Mouse (Mus musculus) brain, embryonic 14.5 days (tissue): ENCODE results near the gene Clcn6. TPM values are rescaled to one million over a fixed set of nuclear protein-coding genes. Genes with fewer than 3 reads are reported as not detected.
A peak's percentile ranks its signal among the peaks of the same experiment; 100 is the strongest.

Source experiments
- DNase-seq: peaks from one replicate; pipeline ENCODE4 v3.0.0-alpha.2; 2011; ENCODE audit warnings: low read depth
- CTCF ChIP-seq: fragments of 200-500 bp; IDR thresholded peaks from 2 replicates; pipeline ENCODE4 v1.5.1; 2012; ENCODE audit warnings: inconsistent platforms, mild to moderate bottlenecking, moderate library complexity, borderline replicate concordance; ENCODE audit not compliant: insufficient read depth, insufficient read length; ENCODE audit errors: extremely low read depth
- POLR2A ChIP-seq: fragments of 200-500 bp; IDR thresholded peaks from 2 replicates; pipeline ENCODE4 v1.6.1; 2012; ENCODE audit warnings: mild to moderate bottlenecking, inconsistent platforms, borderline replicate concordance; ENCODE audit not compliant: poor library complexity, insufficient read depth, insufficient read length, severe bottlenecking; ENCODE audit errors: extremely low read depth
- polyA plus RNA-seq: library from polyadenylated mRNA; depleted of rRNA; stranded (reverse); fragments of >200 nt; gene quantifications from 2 replicates; pipeline ENCODE4 v1.2.3, GENCODE M21; 2012

Gene Clcn6
- polyA plus RNA-seq, 1 experiment: 64.1 TPM

DNA sequence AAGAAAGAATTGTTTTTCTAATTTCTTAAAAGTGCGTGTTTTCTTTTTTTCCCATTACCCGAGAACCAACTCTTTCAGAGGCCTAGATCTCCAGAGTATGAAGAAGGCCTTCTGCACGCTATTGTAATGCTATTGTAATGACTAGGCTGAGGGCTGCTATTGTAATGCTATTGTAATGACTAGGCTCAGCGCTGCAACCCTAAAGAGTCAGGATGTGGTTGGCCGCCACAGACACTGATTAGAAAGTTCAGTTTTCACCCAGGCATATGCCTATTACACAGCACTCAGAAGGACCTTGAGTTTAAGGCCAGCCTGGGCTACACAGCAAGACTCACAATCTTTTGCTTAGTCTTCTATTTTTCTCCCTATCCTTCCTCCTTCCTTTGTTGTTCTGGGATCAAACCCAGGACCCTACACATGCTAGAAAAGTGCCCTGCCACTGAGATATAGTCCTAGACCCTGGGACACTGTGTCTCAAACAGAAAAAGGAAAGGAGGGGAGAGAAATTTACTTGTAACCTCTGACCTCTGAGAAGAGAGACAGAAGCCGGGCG lies 4.7 kb downstream of the Clcn6 start:
- TF ChIP-seq CTCF: no peak
- TF ChIP-seq POLR2A: no peak
- no peak for DNase-seq

DNA sequence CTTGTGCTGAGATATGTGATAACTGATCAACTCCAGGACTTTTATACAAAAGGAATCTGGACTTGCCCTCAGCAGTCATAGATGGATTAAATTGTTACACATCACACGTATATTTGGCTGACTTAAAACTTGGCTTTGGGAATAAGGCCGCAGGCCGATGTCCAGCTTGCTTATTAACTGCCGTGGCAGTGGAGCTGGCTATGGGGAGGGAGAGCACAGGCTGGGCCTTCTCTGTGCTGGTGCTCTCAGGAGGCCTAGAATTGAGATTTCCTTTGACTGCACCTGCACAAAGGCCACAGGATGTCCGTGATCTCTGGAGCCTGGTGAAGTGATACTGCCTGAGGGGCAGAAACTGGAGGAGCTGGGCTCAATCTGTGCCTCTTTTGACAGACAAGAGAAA lies 8.1 kb downstream of the Clcn6 start:
- no peak for DNase-seq
- TF ChIP-seq CTCF: no peak
- no peak for TF ChIP-seq POLR2A

DNA sequence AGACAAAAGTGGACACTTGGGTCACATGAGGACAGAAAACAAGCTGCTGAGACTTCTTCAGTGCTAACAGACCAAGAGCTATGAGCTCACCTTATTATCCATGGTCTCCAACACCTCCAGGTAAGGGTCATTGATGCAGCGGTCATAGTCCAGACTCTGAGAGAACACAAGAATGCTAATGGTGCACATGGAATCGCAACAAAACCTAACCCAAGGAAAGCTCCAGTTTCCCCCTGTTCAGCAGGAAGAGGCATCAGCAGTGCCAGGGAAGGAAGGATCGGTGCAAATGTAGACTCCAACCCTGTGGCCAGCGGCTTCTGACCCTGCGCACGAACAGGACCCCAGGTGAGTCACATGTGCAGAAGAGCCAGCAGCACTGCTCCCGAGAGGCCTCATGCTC lies 9.3 kb downstream of the Clcn6 start:
- TF ChIP-seq POLR2A (no peak), CTCF (no peak)
- no peak for DNase-seq

DNA sequence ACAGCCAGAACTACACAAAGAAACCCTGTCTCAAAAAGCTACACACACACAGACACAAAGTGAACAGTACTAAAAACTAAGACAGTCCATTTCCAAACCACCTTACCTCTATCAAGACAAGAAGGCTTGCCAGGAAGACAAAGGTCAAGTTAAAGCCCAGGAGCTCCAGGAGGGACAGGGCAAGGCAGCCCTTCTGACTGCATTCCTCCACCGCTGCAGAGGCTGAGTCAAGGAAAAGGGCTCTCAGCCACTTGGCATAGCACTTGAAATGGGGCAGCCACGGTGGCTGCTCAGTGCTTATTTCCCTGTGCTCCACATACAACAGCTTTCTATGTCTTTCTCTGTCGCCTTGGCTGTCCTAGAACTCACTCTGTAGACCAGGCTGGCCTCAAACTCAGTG lies 14.6 kb downstream of the Clcn6 start:
- TF ChIP-seq POLR2A (no peak), CTCF (no peak)
- no peak for DNase-seq

DNA sequence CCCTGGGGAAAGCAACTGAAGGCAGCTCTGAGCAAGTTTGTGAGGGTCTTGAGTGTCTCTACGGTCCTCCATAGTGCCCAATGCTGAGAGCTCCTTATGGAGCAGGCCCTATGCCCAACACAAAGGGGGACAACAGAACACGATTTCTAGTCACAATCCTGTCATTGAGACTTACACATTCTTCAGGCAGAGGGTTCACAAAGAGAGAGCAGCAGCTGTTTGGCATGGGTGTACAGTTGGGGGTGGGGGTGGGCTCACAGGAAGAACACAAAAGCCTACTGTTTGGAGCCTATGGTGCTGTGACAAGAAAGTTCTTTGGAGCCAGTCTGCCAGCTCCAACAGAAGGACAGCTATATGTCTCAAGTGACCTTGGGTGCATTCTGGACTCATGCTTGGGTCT lies 20.2 kb downstream of the Clcn6 start:
- DNase-seq: peak; percentile 74
- TF ChIP-seq POLR2A (no peak), CTCF (no peak)

DNA sequence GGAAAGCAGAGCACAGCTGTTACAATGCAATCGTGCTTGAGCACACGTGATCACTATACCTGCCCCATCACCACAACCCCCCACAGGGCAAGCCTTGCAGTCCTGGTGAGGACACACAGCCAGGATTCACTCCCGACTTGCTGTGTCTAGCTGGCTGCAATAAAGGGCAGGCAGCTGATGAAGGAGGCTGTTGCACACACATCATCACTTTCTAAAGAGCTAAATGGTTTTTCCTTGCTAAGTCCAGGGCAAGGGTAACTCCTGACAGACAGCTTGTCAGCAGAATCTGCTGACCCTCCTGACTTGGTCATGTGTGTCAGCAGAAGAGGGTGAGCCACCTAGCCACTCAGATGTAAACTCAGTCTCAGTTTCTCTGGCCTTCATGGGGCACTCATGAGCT lies 21.6 kb downstream of the Clcn6 start:
- DNase-seq: no peak
- TF ChIP-seq CTCF: no peak
- no peak for TF ChIP-seq POLR2A

DNA sequence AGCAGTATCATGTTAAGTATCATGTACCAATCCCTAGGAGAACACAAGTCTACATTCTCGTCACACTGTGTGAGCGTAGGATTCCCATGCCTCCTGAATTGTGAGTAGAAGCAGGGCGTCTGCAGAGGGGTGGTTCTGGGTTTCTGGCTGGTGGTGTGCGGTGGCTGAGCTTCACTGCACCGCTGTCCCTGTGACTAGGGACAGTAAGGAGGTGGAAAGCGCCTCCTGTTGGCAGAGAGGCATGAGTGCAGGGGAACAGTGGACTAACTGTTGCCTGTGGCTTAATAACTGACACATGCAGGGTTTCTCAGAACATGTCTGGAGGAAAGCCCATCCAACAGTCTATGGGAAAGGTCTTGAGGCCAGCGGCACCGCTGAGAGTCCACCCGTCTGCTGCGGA lies 23.2 kb downstream of the Clcn6 start:
- no peak for DNase-seq
- TF ChIP-seq POLR2A (no peak), CTCF (peak; percentile 51; the same call in 1 of the 2 replicates)

DNA sequence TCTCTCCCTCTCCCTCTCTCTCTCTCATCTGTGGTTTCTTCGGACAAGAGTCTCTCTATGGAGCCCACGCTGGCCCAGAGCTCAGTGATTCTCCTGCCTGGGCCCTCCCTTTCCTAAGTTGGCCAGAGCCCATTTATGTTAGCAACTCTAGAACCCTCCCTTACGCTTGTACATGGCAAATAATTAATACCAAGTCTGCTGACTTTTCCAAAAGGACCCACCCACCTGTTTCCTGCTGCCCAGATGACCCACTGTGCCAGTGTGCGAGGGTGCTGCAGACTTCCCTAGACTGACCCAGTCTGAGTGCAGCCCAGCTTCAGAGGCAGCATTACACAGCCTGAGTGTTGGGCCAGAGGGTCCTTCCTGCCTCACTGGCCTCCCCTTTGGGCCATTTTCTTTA lies 26.4 kb downstream of the Clcn6 start:
- no peak for TF ChIP-seq POLR2A
- no peak for TF ChIP-seq CTCF
- no peak for DNase-seq

DNA sequence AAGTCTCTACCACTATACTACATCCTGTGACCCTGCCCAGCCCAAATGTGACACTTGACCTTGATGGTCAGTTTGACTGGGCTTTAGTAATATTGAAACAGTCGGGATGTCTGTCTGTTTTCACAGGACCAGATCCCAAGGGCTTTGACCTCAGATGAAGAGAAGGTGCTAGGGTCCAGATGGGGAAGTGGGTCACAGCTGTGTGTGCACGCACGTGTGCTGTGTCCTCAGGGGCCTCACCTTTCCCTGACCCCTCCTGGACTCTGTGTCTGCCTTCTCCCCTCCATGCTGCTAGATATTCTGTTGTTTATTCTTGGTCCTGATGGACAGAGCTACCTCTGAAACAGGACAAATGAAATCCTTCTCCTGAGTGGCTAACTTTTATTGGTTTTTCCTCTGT lies 27.3 kb downstream of the Clcn6 start:
- TF ChIP-seq CTCF (no peak), POLR2A (no peak)
- no peak for DNase-seq

DNA sequence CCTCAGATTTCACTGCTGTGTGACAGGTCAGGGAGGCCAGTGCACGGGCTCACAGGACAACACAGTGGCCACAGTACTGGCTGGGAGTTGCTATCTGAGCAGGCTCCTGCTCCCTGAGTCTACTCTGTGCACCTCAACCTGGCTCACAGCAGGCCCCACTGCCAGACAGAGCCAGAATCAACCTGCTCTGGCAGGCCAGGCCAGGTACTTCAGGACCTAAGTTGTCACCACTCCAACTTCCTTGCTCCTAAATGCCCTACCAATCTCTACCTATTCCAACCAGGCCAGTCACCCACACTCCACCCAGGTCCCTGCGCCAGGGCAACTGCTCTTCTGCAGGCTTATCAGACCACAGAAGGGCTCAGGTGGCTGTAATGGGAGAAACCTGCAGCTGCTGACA lies 29.0 kb downstream of the Clcn6 start:
- TF ChIP-seq POLR2A: no peak
- TF ChIP-seq CTCF: no peak
- DNase-seq: no peak

DNA sequence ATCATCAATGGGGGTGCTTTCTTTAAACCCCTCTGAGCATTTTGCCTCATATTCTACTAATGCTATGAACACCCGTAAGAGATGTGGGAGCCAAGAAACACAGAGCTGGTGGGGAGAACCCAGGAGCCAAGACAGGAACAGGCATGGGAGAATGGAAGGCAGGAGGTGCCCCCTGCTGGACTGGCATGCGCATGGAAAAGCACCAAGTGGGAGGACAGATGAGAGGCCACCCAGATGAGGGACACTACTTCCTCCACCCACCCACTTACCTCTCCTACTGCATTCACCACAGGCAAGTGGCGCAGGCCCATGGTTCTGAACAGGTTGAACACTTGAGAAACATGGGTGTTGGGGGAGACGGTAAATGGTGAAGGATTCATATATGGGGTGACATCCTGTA lies 30.2 kb downstream of the Clcn6 start:
- peak; percentile 40 for DNase-seq
- peak; percentile 67 for TF ChIP-seq CTCF
- TF ChIP-seq POLR2A: no peak

DNA sequence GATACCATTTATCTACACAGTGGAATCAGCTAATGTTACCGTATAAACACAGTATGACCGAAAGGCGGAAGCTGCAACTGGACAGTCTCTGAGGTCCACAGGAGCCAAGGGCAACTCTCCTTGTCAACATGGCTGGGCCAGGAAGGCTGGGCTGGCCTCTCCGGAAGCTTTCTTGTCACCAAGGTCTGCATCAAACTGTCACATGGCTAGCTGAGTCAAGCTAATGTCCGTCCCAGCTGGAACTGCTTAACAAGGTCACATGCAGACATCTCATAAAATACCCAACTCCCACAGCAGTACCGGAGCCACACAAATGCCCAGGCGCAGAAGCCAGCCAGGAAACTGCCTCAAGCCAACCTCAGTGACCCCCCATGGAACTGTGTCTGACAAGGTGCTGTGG lies 34.3 kb downstream of the Clcn6 start:
- TF ChIP-seq CTCF (no peak), POLR2A (no peak)

More for the DNA sequence above, 34.3 kb downstream of the Clcn6 start:
- no peak for DNase-seq
